Mouse (Mus musculus) skeletal muscle tissue, adult 2 months (tissue): ENCODE measurements around the gene Trpv3.

Source experiments
- DNase-seq: peaks from one replicate; pipeline ENCODE4 v3.0.0-alpha.2; 2012; ENCODE audit warnings: low read depth, low spot score

Trpv3 gene

DNA sequence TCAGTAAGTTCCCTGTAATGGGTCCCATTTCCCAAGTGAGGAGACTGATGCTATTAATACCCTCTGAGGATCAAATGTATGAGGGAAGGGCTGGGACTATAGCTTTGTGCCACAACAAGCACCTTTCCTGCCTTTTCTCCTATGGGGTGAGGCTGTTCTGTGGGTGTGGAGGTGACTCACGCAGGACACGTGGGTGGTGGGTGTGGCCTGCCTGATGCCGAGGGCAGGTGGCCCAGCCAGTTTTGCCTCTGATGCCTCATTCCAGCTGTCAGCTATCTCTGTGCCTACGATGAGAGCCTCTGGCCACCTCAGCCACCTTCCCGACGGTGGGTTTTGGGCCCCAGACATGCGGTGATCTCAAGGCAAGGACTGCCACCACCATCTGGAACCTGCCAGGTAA lies at the start of gene Trpv3:
Gene Trpv3 (plus strand): TSS at position 122 of the 400 bp plus-strand sequence.
- DNase-seq, result no peak

DNA sequence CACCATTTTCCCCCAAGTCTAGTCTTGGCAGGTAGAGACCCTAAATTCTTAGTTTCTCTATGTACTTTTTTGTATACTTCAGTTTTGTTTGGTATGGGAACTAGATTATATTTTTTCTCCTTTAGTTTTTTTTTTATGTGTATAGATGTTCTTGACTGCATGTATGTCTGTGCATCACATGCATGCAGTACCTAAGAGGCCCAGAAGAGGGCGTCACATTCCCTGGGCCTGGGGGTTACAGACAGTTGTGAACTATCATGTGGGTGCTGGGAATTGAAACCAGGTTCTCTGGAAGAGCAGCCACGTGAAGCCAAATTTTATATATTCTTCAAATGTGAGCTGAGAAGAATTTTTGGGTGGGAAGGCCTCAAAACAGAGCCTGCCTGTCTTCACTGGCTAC lies 47.5 kb upstream of the Trpv3 start:
- DNase-seq, result no peak

DNA sequence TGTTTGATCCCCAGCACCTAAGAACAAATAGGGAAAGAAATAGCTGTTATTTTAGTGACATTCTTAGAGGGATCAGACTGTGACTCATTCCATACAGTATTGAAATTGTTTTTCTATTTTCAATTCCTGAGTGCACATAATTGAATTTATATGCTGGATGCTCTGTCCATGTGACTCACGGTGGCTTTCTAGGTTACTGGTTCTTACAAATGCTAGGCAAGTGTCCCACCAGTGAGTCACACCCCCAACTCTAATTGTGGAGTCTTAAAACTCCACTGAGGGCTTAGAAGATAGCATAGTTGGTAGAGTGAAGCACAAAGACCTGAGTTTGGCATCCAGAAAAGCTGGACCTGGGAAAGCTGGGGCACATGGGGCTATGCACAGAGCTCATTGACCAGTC lies 46.5 kb upstream of the Trpv3 start:
- no peak for DNase-seq

DNA sequence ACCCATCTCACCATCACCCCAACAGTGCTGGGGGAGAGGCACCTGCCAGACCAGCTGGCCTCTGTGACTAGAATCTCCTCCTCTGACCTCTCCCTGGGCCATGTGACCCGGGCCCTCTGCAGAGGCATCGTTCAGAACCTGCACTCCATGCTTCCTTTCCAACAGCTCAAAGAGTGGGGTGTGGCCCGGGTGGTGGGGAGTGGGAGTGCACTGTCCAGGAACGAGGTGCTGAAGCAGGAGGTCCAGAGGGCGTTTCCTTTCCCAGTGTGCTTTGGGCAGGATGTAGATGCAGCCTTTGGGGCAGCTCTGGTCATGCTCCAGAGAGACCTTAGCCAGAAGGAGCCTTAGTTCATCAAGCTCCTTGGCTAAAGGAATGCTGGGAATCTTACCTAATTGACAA lies 44.3 kb upstream of the Trpv3 start:
- no peak for DNase-seq

DNA sequence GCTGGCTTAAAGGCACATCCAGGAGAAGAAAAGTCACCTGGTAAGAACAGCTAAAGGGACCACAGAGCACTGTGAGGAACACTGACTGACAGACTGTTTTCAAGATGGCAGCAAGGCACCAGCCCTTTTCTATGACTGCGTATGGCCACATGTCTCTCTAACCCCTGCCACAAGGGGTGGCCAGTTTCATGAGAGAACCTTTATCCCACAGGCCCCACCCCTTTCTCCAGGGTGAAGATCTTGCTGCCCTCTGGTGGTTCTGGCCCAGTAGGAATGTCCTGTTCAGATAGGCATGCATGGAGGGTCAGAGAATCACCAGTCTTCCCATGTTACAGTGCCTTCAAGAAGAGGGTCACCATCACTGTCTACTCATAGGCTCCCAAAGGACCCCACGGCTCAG lies 43.2 kb upstream of the Trpv3 start:
- no peak for DNase-seq

DNA sequence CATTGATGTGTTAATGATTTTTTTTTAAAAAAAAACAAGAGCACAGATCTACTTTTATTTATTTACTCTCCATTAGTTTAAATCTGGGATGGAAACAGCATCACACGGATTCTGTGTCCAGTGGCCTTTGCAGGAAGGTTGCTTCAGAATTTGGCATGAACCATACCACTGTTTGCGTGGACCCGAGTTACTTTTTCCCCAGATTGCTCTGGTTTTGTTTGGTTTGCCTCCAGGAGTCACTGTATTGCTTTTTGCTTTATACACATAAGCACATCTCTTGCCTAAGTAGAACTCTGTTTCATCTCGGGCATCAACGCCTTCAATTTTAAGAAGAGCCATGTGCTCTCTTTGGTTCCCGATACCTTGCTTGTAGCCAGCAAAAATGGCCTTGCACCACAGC lies 41.3 kb upstream of the Trpv3 start:
- DNase-seq, result no peak

DNA sequence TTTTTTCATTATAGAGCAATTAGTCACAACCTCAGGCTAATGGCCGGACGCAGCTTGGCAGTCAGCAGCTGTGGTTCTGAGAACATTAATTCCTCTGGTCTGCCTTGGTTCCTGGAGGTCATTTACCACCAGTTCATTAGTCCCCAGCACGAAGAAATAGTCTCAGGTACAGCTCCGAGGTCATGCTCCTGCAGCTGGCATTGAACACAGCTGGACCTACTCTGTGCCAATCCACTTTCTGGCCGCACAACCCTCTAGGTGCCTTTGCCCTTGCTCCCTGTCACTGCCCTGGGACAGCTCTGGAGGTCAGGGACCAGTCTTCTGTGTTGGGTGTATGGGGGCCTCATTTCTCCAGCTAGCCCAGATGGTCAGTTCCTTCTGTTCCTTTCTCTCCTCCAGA lies 38.3 kb upstream of the Trpv3 start:
- no peak for DNase-seq

DNA sequence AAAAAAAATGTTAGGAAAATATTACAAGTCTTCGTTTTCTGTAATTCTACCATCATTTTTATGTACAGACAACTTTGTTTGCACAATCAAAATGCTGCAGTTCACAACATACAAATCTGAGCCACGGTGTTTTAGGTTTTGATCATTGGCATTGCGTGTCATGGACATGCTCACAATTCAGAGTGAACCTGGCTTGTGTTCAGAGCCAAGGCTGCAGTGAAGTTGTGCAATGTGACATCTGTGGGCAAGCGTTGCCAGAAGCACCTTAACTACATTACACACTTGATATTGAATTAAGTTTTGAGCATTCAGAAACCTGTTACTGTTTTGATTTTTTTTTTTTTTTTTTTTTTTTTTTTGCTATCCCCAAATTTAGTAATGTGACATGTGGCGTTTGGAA lies 37.1 kb upstream of the Trpv3 start:
- DNase-seq, result no peak

DNA sequence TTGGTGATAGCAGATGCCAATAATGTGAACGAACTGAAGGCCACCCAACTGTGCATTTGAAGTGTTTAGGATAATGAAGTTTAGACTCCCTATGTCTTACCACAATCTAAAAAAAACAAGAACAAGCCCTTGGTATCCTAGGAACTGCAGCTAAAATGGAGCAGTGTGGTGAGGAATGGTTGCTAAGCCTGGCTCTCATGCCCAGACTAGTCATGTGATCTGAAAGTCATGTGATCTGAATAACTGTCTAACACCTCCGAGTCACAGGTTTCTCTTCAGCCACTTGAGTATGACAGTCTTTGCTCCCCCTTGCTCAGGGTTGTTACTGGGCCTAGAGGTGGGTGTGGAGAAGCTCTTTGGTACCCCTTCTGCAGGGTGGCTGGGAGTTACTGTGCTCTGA lies 34.7 kb upstream of the Trpv3 start:
- DNase-seq, result no peak

DNA sequence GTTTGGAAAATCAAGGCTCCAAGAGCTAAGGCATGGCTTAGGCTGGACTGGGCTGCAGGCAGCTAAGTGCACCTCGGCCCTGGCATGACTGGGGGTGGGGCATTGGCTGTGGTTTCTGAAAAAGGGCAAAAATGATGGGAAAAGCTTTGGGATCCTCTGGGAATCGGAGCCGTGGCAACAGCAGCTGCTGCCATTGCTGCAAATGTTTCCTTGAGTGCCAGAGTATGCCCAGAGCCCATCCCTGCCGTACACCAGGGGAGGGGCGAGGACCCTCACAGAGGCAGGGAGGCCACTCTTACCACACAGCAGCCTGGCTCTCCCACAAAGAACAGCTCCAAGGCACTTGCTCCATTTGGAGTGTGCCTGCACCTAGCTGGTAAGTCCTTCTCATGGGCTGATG lies 33.2 kb upstream of the Trpv3 start, which contains the start of gene Trpv1:
Gene Trpv1 (plus strand): TSS at position 301 of the 400 bp plus-strand sequence.
- DNase-seq, result no peak

DNA sequence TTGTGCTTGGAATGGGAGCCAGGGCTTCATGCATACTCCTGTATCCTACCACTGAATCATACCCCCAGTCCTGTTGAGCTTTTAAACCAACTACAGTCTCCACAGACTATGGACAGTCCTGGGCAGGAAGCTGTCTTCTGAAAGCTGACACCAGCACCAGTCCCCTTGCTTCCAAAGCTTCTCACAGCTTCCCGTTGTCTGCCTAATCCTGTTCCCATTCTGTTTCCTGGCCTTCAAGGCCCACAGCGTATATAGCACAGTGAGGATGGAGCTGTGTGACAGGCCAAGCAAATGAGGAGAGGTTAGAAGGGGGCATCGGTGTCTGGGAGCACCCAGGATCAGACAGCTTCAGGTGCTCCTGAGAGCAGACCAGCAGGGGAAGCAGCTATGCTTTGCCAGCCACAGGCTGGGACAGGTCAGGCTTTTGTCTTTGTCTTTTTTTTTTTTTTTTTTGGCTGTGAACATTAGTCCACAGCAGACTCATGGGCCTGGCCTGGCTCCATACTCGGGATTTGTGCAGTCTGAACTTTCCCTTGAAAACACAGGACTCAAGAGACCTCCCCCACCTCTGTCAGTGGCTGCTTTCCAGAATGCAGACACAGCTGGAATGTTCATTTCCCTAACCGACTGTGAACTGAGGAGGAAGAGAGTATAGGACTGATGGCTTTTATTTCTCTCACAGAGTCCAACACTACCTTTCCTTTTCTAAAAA lies 31.0 kb upstream of the Trpv3 start:
- DNase-seq, result peak; percentile 78

DNA sequence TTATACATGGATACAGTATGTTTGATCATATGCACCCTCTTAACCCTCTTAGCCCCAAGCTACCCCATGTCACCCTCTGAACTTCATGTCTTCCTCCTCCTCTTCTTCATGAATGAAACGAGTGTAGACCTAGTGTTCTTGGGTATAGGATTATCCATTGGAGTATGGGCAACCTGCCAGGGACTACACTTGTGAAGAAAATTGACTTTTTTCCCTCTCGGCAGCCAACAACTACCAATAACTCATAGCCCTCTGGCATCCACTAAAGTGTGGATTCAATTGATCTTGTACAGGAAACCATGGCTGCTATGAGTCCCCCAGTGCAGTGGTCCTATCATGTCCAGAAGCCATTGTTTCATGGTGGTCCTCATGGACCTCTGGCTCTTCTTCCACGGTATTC lies 30.5 kb upstream of the Trpv3 start:
- DNase-seq, result no peak

DNA sequence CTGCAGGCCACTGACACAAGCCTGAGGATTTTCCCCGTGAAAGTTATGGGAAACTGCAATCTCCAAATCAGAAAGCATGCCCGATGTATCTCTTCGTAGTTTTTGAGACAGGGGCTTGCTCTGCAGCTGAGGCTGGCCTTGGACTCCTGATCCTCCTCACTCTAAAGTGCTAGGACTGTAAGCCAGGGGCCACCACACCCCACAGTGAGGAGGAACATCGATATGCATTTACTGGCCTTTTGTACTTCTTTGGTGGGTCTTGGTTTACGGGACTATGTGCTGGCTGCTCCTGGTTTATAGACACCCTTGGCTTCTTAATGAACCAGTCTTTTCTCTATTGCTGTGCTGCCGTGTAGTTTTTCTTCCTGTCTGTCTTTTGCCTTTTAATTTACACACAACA lies 25.0 kb upstream of the Trpv3 start:
- no peak for DNase-seq

DNA sequence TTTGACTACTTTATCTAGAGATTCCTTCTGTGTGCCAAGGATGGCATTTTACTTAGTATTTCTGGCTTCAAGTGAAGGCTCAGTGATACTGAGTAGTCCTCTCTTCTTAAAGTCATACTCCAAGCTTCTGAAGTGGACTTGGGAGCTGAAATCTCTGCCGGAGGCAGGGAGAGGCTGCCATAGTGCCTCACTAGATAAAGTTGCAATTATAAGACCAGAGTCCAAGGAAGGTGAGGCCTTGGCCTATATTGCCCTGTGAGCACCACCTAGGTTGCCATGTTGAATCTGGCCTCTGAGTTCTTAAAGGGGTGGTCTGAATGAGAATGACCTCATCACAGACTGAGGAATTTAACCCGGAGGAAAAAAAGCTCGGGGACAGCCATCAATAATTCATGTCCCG lies 24.4 kb upstream of the Trpv3 start:
- no peak for DNase-seq

DNA sequence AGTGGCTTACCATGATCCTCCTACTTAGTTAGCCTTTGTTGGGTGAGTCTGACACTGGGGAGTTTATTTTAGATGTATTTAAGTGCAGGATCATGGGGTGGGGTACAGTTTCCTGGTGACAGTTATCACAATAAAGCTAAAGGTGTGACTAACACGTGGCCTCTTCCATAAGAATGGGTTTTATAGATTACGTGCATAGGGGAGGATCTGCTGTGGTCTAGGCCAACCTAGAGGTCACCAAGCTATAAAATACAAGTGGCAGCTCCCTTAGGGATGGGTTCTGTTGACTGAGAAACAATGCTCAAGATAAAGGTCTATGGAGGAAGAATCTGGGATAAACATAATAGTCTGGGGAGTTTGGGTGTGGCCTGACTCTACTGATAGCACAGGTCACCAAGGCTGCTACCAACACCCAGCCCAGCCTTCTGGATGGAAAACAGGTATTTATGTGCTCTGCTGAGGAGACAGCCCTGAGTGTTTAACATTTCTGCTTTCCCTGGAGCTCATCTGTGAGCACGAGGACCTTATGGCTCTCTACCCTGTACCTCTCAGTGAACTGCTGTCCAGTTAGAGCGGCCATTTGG lies 9.7 kb upstream of the Trpv3 start:
- DNase-seq, result no peak

DNA sequence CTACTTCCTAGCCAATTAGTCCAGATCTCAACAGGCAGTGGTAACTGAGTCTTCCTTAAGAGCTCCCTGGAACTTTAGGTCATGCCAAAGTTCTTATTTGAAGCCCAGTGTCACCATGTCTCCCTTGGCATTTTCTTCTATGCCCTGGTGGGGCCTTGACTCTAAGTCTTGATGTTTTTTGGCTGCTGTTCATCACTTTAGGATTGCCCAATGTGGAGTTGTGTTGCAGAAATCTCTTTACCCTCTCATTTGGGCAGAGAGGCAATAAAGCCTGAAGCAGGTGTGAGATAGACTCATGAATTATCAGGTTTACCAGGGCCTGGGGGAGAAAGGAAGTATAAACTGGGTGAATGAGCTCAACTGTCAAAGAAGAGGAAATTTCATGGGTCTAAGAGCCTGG lies 8.5 kb upstream of the Trpv3 start:
- DNase-seq, result no peak

DNA sequence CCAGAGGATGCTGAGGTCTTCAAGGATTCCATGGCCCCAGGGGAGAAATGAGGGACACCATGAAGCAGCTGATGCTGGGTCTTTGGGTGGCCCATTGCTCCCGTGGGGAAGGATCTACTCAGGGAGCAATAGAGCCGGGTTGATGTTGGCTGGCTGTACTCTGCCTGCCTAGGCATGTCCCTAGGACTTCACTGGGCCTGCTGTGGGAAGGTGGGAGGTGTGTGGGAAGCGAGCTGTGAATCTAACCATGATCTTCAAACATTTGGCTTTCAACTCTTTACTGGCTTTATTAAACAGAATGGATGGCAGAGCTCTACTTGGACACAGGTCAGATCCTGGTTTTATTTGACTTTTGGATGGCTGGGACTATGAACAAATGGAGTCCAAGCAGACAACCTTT lies 6.7 kb upstream of the Trpv3 start:
- DNase-seq, result no peak

DNA sequence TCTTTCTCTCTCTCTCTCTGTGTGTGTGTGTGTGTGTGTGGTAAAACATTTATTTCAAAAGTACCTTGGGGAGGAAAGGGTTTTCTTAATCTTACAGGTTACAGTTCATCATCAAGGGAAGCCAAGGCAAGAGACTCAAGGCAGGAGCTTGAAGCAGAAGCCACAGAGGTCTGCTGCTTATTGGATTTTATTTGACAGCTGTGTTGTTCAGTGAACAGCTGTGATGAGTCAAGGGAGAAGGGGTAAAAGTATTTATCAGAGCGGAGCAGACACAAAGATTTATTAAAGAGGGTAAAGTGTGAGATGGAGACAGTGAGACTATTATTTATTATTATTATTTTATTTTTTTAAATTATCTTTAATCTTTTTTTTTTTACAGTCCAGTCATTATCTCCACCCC lies 5.8 kb upstream of the Trpv3 start:
- no peak for DNase-seq

DNA sequence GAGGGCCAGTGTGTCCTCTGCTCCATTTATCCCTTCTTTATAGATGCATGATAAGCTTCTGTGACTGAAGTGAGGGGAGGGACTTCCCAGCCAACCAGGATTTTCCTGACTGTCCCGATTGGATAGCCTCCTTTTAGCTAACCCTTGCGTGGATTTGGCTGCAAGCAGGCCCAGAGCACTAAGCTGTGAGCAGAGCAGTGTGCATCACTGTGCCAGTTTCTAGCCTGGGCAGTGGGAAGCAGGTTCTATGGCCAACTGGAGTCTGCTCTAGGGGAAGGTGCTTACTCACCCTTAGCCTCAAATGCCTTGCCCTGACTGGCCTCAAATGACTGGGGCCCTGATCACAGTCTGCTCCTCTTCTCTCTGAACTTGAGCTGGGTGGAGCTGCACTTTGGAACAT lies 7.6 kb downstream of the Trpv3 start:
- DNase-seq, result peak; percentile 39

DNA sequence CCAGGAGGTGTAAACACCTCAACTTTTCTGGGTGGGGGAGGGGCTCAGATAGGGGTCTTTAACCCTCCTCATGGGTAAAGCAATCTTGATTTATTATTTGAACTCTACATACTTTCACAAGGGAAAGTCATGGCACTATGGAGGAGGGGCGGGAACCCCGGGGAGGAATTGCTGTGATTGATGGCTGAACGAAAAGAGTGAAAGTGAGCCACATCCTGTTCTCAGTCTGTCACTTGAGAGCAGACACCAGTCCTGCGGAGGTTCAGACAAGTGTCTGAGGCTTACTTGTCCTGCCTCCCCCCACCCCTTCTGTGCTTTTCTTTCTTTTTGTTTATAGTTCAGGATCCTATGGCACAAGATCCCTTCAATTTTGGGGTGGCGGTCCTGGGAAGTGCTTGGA lies 13.5 kb downstream of the Trpv3 start:
- DNase-seq, result no peak

DNA sequence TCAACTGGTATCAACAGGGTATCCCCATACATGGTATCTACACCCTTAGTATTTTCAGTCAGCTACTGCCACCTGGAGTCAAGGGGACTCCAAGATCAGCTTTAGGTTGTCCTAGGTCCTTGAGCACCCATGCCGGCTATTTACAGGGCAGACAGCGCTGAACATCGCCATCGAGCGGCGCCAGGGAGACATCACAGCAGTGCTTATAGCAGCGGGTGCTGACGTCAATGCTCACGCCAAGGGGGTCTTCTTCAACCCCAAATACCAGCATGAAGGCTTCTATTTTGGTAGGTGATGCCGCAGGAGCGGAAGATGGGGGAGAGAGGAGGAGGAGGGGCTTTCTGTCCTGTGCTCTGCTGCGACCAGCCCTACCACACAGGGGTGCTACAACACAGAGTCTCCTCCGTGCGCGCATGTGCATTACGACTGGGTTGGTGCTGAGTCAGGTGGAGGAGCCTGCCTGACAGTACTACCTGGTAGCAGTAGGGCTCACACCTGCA lies 14.4 kb downstream of the Trpv3 start:
- peak; percentile 43 for DNase-seq

DNA sequence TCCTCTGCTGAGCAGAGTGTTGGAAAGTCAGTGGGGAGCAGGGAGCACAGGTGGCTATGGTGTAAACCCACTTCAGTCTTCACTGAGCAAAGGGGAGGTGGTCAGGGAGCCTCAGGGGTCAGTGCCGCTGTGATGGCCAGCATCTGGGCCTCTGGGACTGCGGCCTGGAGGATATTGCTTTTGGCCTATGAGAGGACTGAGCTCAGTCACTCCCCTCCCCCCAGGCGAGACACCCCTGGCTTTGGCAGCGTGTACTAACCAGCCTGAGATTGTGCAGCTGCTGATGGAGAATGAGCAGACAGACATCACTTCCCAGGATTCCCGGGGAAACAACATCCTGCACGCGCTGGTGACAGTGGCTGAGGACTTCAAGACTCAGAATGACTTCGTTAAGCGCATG lies 16.2 kb downstream of the Trpv3 start:
- DNase-seq, result no peak

DNA sequence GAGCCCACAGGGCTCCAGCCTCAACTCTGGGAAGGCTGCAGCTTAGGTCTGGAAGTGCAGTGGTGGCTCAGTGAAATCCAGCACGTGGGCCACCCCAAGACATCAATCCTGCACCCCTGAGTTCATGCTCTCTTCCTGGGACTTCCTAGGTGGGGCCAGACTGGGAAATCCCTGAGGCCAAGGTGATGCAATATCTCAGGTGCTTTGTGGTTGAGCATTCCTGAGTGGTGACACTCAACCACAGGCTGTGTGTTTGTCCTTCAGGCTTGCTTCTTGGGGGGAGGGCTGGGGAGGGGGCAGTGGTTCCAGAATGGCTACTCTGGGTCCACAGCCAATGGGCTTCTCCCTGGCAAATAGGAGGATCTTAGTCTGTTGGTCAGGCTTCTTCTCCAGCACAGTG lies 16.7 kb downstream of the Trpv3 start:
- no peak for DNase-seq

DNA sequence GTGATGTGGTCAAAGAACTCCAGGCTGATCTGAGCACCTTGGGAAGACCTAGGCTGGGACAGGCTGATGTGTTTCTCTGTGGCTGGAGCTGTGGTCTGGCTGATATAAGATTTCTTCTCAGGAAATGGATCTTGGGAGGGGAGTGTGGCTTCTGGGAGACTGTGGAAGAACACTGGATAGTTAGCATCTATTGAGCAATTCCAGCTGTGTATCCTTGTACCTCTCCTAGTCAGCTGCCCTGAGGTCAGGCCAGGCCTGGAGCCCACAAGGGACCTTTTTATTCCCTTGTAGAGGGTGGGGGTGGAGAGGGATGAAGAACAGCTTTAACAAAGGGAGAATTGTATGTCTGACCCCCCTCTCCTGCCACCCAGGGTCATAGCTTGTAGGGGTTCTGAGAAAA lies 17.2 kb downstream of the Trpv3 start:
- DNase-seq, result peak; percentile 40
